In genomic region chr19:23972881-23973649, GRCm38 (mm10) we compare ENCODE assay signal across 8 mouse cellular contexts. TPM values are rescaled to one million over a fixed set of nuclear protein-coding genes. Genes with fewer than 3 reads are reported as not detected.
A peak's percentile ranks its signal among the peaks of the same experiment; 100 is the strongest.
DNase-seq lines count a peak whose midpoint lies in the region; ATAC-seq lines count a peak whose summit lies in the region.

No protein-coding gene starts in this region.

- peak; percentile 17; the same call in 1 of the 2 replicates for ATAC-seq in neural tube, embryonic 12.5 days (ENCODE audit: low FRiP score, low read depth)
- peak; percentile 87 for ATAC-seq in embryonic facial prominence, embryonic 15.5 days (ENCODE audit: insufficient number of reproducible peaks, low FRiP score, low TSS enrichment, low read depth)
- peak; percentile 89 for ATAC-seq in heart, embryonic 16.5 days (replicated peaks; ENCODE audit: extremely low read depth, insufficient read depth, low FRiP score)
- ATAC-seq in CD4-positive, CD25-positive, alpha-beta regulatory T cell, adult 4 months, result no peak
- no peak for ATAC-seq in erythroid progenitor cell, adult 5-6 weeks (replicated peaks; ENCODE audit: low FRiP score, poor library complexity, severe bottlenecking)

- H3K27ac ChIP-seq in neural tube, embryonic 12.5 days, result no peak overlapping the region
- peak overlapping the region; percentile 17; the same call in 1 of the 2 replicates for H3K27ac ChIP-seq in embryonic facial prominence, embryonic 15.5 days (replicated peaks)
- H3K27ac ChIP-seq in heart, embryonic 16.5 days (ENCODE audit: low read length), result peak overlapping the region; percentile 98

- no peak for DNase-seq in neural tube, embryonic 10.5 days (ENCODE audit: extremely low spot score, low spot score)
- peak; percentile 66 to 68 for DNase-seq in lung, adult 18-20 months
- DNase-seq in B cell, adult 2 months, result no peak

- no peaks in the 10 kb centered on the region for H3K27me3 ChIP-seq in neural tube, embryonic 12.5 days (replicated peaks)
- H3K27me3 ChIP-seq in embryonic facial prominence, embryonic 15.5 days, result no peaks in the 10 kb centered on the region
- H3K27me3 ChIP-seq in heart, embryonic 16.5 days (ENCODE audit: control insufficient read depth, insufficient read depth, low read length), result no peaks in the 10 kb centered on the region

- no peaks in the 10 kb centered on the region; the same call in 1 of the 2 replicates for H3K4me1 ChIP-seq in neural tube, embryonic 12.5 days
- H3K4me1 ChIP-seq in embryonic facial prominence, embryonic 15.5 days, result peaks cover 19% of the 10 kb centered on the region
- peaks cover 46% of the 10 kb centered on the region for H3K4me1 ChIP-seq in heart, embryonic 16.5 days (ENCODE audit: control insufficient read depth, insufficient read depth, low read length)

- 65% methylated on average over 16 of the region's 16 CpGs for WGBS in neural tube, embryonic 12.5 days
- WGBS in embryonic facial prominence, embryonic 15.5 days, result 57% methylated on average over 16 of the region's 16 CpGs
- WGBS in heart, embryonic 16.5 days, result 38% methylated on average over 16 of the region's 16 CpGs

- no peaks in the 10 kb centered on the region; the same call in 1 of the 2 replicates for H3K36me3 ChIP-seq in neural tube, embryonic 12.5 days
- no peaks in the 10 kb centered on the region for H3K36me3 ChIP-seq in embryonic facial prominence, embryonic 15.5 days
- peaks cover 18% of the 10 kb centered on the region for H3K36me3 ChIP-seq in heart, embryonic 16.5 days (ENCODE audit: control insufficient read depth, insufficient read depth)

- no peak overlapping the region for H3K9ac ChIP-seq in neural tube, embryonic 12.5 days
- H3K9ac ChIP-seq in embryonic facial prominence, embryonic 15.5 days, result no peak overlapping the region
- H3K9ac ChIP-seq in heart, embryonic 16.5 days (ENCODE audit: low read length), result peak overlapping the region; percentile 55

- no peak overlapping the region for H3K4me2 ChIP-seq in neural tube, embryonic 12.5 days (replicated peaks)
- H3K4me2 ChIP-seq in embryonic facial prominence, embryonic 15.5 days (replicated peaks), result no peak overlapping the region
- peak overlapping the region; percentile 10; the same call in 1 of the 2 replicates for H3K4me2 ChIP-seq in heart, embryonic 16.5 days (ENCODE audit: low read depth, low read length)

- no peak overlapping the region for H3K4me3 ChIP-seq in neural tube, embryonic 12.5 days
- H3K4me3 ChIP-seq in embryonic facial prominence, embryonic 15.5 days (replicated peaks), result no peak overlapping the region
- H3K4me3 ChIP-seq in heart, embryonic 16.5 days (ENCODE audit: low read length), result no peak overlapping the region

- no peaks in the 10 kb centered on the region for H3K9me3 ChIP-seq in neural tube, embryonic 12.5 days
- no peaks in the 10 kb centered on the region for H3K9me3 ChIP-seq in embryonic facial prominence, embryonic 15.5 days (replicated peaks)
- no peaks in the 10 kb centered on the region for H3K9me3 ChIP-seq in heart, embryonic 16.5 days (replicated peaks; ENCODE audit: control insufficient read depth, low read length)

RNA-seq across cellular contexts. Expression of gene Fam189a2, which starts 57.8 kb away (rescaled TPM):
- 0.93 and 1.1 TPM in 2 replicates for polyA plus RNA-seq in neural tube, embryonic 12.5 days (2016; fragmentation: Nextera tagmentation; extraction: Ambion mirVana)
- polyA plus RNA-seq in embryonic facial prominence, embryonic 15.5 days (2015; fragmentation: Nextera tagmentation; extraction: Ambion mirVana), result 0.52 and 1.2 TPM in 2 replicates
- 5.6 and 6.0 TPM in 2 replicates for polyA plus RNA-seq in heart, embryonic 16.5 days (2015; fragmentation: Nextera tagmentation; extraction: Ambion mirVana)
- polyA plus RNA-seq in CD4-positive, CD25-positive, alpha-beta regulatory T cell, adult 4 months (2017; shearing (Covaris generic)), result not detected
- not detected in 2 replicates for total RNA-seq in erythroid progenitor cell, adult 5-6 weeks (2015; ENCODE audit: low replicate concordance)
- total RNA-seq in erythroid progenitor cell, adult 5-6 weeks (2017; ENCODE audit: low replicate concordance), result not detected in 2 replicates

Comparison
In these comparisons a context has a peak if more than half of its experiments do, and no peak if none do; other contexts are left out.
1. ATAC-seq: peak in neural tube, embryonic 12.5 days (single experiment), embryonic facial prominence, embryonic 15.5 days (single experiment) and heart, embryonic 16.5 days (single experiment); none in CD4-positive, CD25-positive, alpha-beta regulatory T cell, adult 4 months (single experiment) and erythroid progenitor cell, adult 5-6 weeks (single experiment).
2. DNase-seq: peak in lung, adult 18-20 months (2 of 2); none in neural tube, embryonic 10.5 days (single experiment) and B cell, adult 2 months (0 of 2).